Mouse (Mus musculus): ENCODE results near the gene Gm29666.

Gene Gm29666

GRCm38 (mm10) chr15:84919938-84920337 lies at the start of gene Gm29666:
TSS of gene Gm29666 (minus strand) at chr15:84920038.
- DNase-seq (ENCODE audit: extremely low spot score, low spot score): no peak

- no peak for DNase-seq (ENCODE audit: extremely low spot score, low spot score)
Observed at GRCm38 (mm10) chr15:84968534-84968933, 48.7 kb upstream of the Gm29666 start.

GRCm38 (mm10) chr15:84965575-84966360 lies 45.9 kb upstream of the Gm29666 start:
- DNase-seq (ENCODE audit: extremely low spot score, low spot score): peak; percentile 67

GRCm38 (mm10) chr15:84964771-84965170 lies 44.9 kb upstream of the Gm29666 start:
- no peak for DNase-seq (ENCODE audit: extremely low spot score, low spot score)

GRCm38 (mm10) chr15:84962518-84962917 lies 42.7 kb upstream of the Gm29666 start:
- DNase-seq (ENCODE audit: extremely low spot score, low spot score): no peak

GRCm38 (mm10) chr15:84960692-84961091 lies 40.9 kb upstream of the Gm29666 start:
- no peak for DNase-seq (ENCODE audit: extremely low spot score, low spot score)

- no peak for DNase-seq (ENCODE audit: extremely low spot score, low spot score)
Observed at GRCm38 (mm10) chr15:84959891-84960290, 40.1 kb upstream of the Gm29666 start.

GRCm38 (mm10) chr15:84958331-84958730 lies 38.5 kb upstream of the Gm29666 start:
- no peak for DNase-seq (ENCODE audit: extremely low spot score, low spot score)

GRCm38 (mm10) chr15:84957851-84958250 lies 38.0 kb upstream of the Gm29666 start:
- no peak for DNase-seq (ENCODE audit: extremely low spot score, low spot score)

GRCm38 (mm10) chr15:84953259-84953658 lies 33.4 kb upstream of the Gm29666 start:
- no peak for DNase-seq (ENCODE audit: extremely low spot score, low spot score)

GRCm38 (mm10) chr15:84950053-84950452 lies 30.2 kb upstream of the Gm29666 start:
- DNase-seq (ENCODE audit: extremely low spot score, low spot score): no peak

GRCm38 (mm10) chr15:84948990-84949389 lies 29.2 kb upstream of the Gm29666 start:
- no peak for DNase-seq (ENCODE audit: extremely low spot score, low spot score)

GRCm38 (mm10) chr15:84944319-84944718 lies 24.5 kb upstream of the Gm29666 start:
- no peak for DNase-seq (ENCODE audit: extremely low spot score, low spot score)

- DNase-seq (ENCODE audit: extremely low spot score, low spot score): no peak
Observed at GRCm38 (mm10) chr15:84942647-84943285, 22.9 kb upstream of the Gm29666 start.

GRCm38 (mm10) chr15:84940102-84940501 lies 20.3 kb upstream of the Gm29666 start:
- no peak for DNase-seq (ENCODE audit: extremely low spot score, low spot score)

GRCm38 (mm10) chr15:84934901-84935300 lies 15.1 kb upstream of the Gm29666 start:
- no peak for DNase-seq (ENCODE audit: extremely low spot score, low spot score)

GRCm38 (mm10) chr15:84932351-84932750 lies 12.5 kb upstream of the Gm29666 start:
- no peak for DNase-seq (ENCODE audit: extremely low spot score, low spot score)

- no peak for DNase-seq (ENCODE audit: extremely low spot score, low spot score)
Observed at GRCm38 (mm10) chr15:84925495-84926018, 5.7 kb upstream of the Gm29666 start.

GRCm38 (mm10) chr15:84924781-84925315 lies 5.0 kb upstream of the Gm29666 start:
- DNase-seq (ENCODE audit: extremely low spot score, low spot score): peak; percentile 39

- DNase-seq (ENCODE audit: extremely low spot score, low spot score): no peak
Observed at GRCm38 (mm10) chr15:84923508-84924181, 3.8 kb upstream of the Gm29666 start.

- DNase-seq (ENCODE audit: extremely low spot score, low spot score): peak; percentile 100
Observed at GRCm38 (mm10) chr15:84922884-84923507, 3.2 kb upstream of the Gm29666 start, which contains the start of gene Nup50. TSS of gene Nup50 (plus strand) at chr15:84923411.

All from neural tube, embryonic 10.5 days (tissue).